Mouse (Mus musculus) heart, postnatal 4 days (tissue): ENCODE data around the gene Smco2. TPM values are rescaled to one million over a fixed set of nuclear protein-coding genes. Genes with fewer than 3 reads are reported as not detected.
A peak's percentile ranks its signal among the peaks of the same experiment; 100 is the strongest.

Experiments
- DNase-seq: peaks from one replicate; pipeline ENCODE4 v3.0.0; 2021
- total RNA-seq, 2 experiments: library from RNA; stranded (reverse); gene quantifications; 2 replicates each; pipeline ENCODE4 v1.2.3; 2021

Gene Smco2
- under 1 TPM; 0.47 to 0.62 TPM for total RNA-seq

- no peak for DNase-seq
Observed at GRCm38 (mm10) chr6:146850050-146850449, at the start of gene Smco2. Gene Smco2 (plus strand): TSS chr6:146850104.

GRCm38 (mm10) chr6:146809991-146810390 is 39.9 kb upstream of the Smco2 start:
- no peak for DNase-seq

GRCm38 (mm10) chr6:146813007-146813406 is 36.9 kb upstream of the Smco2 start:
- DNase-seq: no peak

- DNase-seq: no peak
Observed at GRCm38 (mm10) chr6:146820177-146820965, 29.5 kb upstream of the Smco2 start.

GRCm38 (mm10) chr6:146821958-146822357 is 27.9 kb upstream of the Smco2 start:
- no peak for DNase-seq

GRCm38 (mm10) chr6:146824727-146825486 is 25.0 kb upstream of the Smco2 start:
- peak; percentile 78 for DNase-seq

- DNase-seq: no peak
Observed at GRCm38 (mm10) chr6:146825487-146825773, 24.5 kb upstream of the Smco2 start.

GRCm38 (mm10) chr6:146831320-146831719 is 18.6 kb upstream of the Smco2 start:
- no peak for DNase-seq

GRCm38 (mm10) chr6:146833485-146834314 is 16.2 kb upstream of the Smco2 start:
- peak; percentile 69 for DNase-seq

- no peak for DNase-seq
Observed at GRCm38 (mm10) chr6:146834342-146834741, 15.6 kb upstream of the Smco2 start.

- no peak for DNase-seq
Observed at GRCm38 (mm10) chr6:146835784-146836183, 14.1 kb upstream of the Smco2 start.

- DNase-seq: no peak
Observed at GRCm38 (mm10) chr6:146837316-146837715, 12.6 kb upstream of the Smco2 start.

GRCm38 (mm10) chr6:146838366-146838765 is 11.5 kb upstream of the Smco2 start:
- DNase-seq: no peak

GRCm38 (mm10) chr6:146838863-146839262 is 11.0 kb upstream of the Smco2 start:
- no peak for DNase-seq

- no peak for DNase-seq
Observed at GRCm38 (mm10) chr6:146844867-146845266, 5.0 kb upstream of the Smco2 start.

- DNase-seq: no peak
Observed at GRCm38 (mm10) chr6:146845347-146845746, 4.6 kb upstream of the Smco2 start.

GRCm38 (mm10) chr6:146845961-146846750 is 3.7 kb upstream of the Smco2 start:
- peak; percentile 41 for DNase-seq

GRCm38 (mm10) chr6:146847402-146847801 is 2.5 kb upstream of the Smco2 start:
- DNase-seq: no peak

GRCm38 (mm10) chr6:146848281-146848680 is 1.6 kb upstream of the Smco2 start:
- DNase-seq: no peak

GRCm38 (mm10) chr6:146851916-146852315 is 2.0 kb downstream of the Smco2 start:
- no peak for DNase-seq

GRCm38 (mm10) chr6:146852739-146853138 is 2.8 kb downstream of the Smco2 start:
- DNase-seq: no peak

GRCm38 (mm10) chr6:146855185-146855584 is 5.3 kb downstream of the Smco2 start:
- no peak for DNase-seq
